Mouse (Mus musculus): ENCODE results near the gene Usp48. TPM values are rescaled to one million over a fixed set of nuclear protein-coding genes. Genes with fewer than 3 reads are reported as not detected.

Gene Usp48
- total RNA-seq, 2 experiments from 2014 or later: 135 to 136 TPM

GRCm38 (mm10) chr4:137609281-137609680 is 15.7 kb downstream of the Usp48 start:
- DNase-seq (ENCODE audit: low spot score in 2 of 2): no peak

GRCm38 (mm10) chr4:137609702-137610101 is 16.1 kb downstream of the Usp48 start:
- no peak for DNase-seq (ENCODE audit: low spot score in 2 of 2)

GRCm38 (mm10) chr4:137610256-137610655 is 16.7 kb downstream of the Usp48 start:
- DNase-seq (ENCODE audit: low spot score in 2 of 2): no peak

GRCm38 (mm10) chr4:137622847-137623246 is 29.3 kb downstream of the Usp48 start:
- no peak for DNase-seq (ENCODE audit: low spot score in 2 of 2)

- no peak for DNase-seq (ENCODE audit: low spot score in 2 of 2)
Observed at GRCm38 (mm10) chr4:137627476-137628235, 34.1 kb downstream of the Usp48 start.

GRCm38 (mm10) chr4:137628400-137628799 is 34.8 kb downstream of the Usp48 start:
- DNase-seq (ENCODE audit: low spot score in 2 of 2): no peak

- no peak for DNase-seq (ENCODE audit: low spot score in 2 of 2)
Observed at GRCm38 (mm10) chr4:137629354-137629753, 35.8 kb downstream of the Usp48 start.

- no peak for DNase-seq (ENCODE audit: low spot score in 2 of 2)
Observed at GRCm38 (mm10) chr4:137630153-137630552, 36.6 kb downstream of the Usp48 start.

GRCm38 (mm10) chr4:137631596-137631995 is 38.0 kb downstream of the Usp48 start:
- DNase-seq (ENCODE audit: low spot score in 2 of 2): no peak

GRCm38 (mm10) chr4:137633394-137633793 is 39.8 kb downstream of the Usp48 start:
- no peak for DNase-seq (ENCODE audit: low spot score in 2 of 2)

- DNase-seq (ENCODE audit: low spot score in 2 of 2): no peak
Observed at GRCm38 (mm10) chr4:137636597-137636996, 43.0 kb downstream of the Usp48 start.

- DNase-seq (ENCODE audit: low spot score in 2 of 2): no peak
Observed at GRCm38 (mm10) chr4:137641556-137641955, 48.0 kb downstream of the Usp48 start.

GRCm38 (mm10) chr4:137642101-137642500 is 48.5 kb downstream of the Usp48 start:
- no peak for DNase-seq (ENCODE audit: low spot score in 2 of 2)

- DNase-seq (ENCODE audit: low spot score in 2 of 2): no peak
Observed at GRCm38 (mm10) chr4:137643459-137643858, 49.9 kb downstream of the Usp48 start.

- DNase-seq (ENCODE audit: low spot score in 2 of 2): no peak
Observed at GRCm38 (mm10) chr4:137646262-137646661, 52.7 kb downstream of the Usp48 start.

GRCm38 (mm10) chr4:137647648-137648047 is 54.1 kb downstream of the Usp48 start:
- no peak for DNase-seq (ENCODE audit: low spot score in 2 of 2)

- DNase-seq (ENCODE audit: low spot score in 2 of 2): no peak
Observed at GRCm38 (mm10) chr4:137648230-137648629, 54.7 kb downstream of the Usp48 start.

- no peak for DNase-seq (ENCODE audit: low spot score in 2 of 2)
Observed at GRCm38 (mm10) chr4:137650912-137651311, 57.4 kb downstream of the Usp48 start.

- no peak for DNase-seq (ENCODE audit: low spot score in 2 of 2)
Observed at GRCm38 (mm10) chr4:137652835-137653346, 59.3 kb downstream of the Usp48 start.

GRCm38 (mm10) chr4:137655241-137656031 is 61.9 kb downstream of the Usp48 start:
- DNase-seq (ENCODE audit: low spot score in 2 of 2): no peak

GRCm38 (mm10) chr4:137657674-137658073 is 64.1 kb downstream of the Usp48 start:
- DNase-seq (ENCODE audit: low spot score in 2 of 2): no peak

- DNase-seq (ENCODE audit: low spot score in 2 of 2): no peak
Observed at GRCm38 (mm10) chr4:137659541-137659940, 66.0 kb downstream of the Usp48 start.
